Mouse (Mus musculus) retina, embryonic 14.5 days (tissue): ENCODE data around the gene Ubxn4.
"Not testable (repeated sequence)": the region's sequence is repeated elsewhere in the genome, so short reads cannot be mapped to it uniquely, and the experiment has no call there.

Source experiments
- DNase-seq: peaks from one replicate; pipeline ENCODE4 v3.0.0-alpha.2; 2015; ENCODE audit warnings: low spot score

Gene Ubxn4

DNA sequence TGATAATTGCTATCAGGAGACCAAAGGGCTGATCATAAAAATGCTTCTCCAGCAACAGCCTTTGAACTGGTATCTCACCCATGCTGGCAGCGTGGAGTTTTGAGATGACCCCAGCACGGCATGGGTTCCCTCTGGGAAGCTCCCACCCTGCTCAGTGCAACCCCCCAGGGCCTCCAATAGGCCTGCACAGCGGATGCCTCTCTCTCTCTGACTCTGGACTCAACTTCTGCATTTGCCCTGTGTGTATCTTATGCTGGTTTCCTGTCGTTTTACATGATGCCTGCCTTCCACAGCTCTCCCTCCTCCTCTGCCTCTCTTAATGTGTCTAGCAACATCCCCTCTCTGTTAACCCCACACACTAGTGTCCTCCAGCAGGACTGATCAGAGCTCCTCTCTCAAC lies 70.9 kb downstream of the Ubxn4 start:
- no peak for DNase-seq

DNA sequence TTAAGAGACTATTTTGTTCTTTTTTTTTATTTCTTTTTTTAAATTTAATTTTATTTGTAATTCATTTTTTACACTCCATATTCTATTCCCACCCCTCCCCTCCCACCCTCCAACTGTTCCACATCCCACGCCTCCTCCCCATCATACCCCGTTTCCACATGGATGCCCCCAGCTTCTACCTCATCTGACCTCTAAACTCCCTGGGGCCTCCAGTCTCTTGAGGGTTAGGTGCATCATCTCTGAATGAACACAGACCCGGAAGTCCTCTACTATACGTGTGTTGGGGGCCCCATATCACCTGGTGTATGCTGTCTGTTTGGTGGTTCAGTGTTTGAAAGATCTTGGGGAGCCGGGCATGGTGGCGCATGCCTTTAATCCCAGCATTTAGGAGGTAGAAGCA lies 75.5 kb downstream of the Ubxn4 start:
- not testable (repeated sequence) for DNase-seq

DNA sequence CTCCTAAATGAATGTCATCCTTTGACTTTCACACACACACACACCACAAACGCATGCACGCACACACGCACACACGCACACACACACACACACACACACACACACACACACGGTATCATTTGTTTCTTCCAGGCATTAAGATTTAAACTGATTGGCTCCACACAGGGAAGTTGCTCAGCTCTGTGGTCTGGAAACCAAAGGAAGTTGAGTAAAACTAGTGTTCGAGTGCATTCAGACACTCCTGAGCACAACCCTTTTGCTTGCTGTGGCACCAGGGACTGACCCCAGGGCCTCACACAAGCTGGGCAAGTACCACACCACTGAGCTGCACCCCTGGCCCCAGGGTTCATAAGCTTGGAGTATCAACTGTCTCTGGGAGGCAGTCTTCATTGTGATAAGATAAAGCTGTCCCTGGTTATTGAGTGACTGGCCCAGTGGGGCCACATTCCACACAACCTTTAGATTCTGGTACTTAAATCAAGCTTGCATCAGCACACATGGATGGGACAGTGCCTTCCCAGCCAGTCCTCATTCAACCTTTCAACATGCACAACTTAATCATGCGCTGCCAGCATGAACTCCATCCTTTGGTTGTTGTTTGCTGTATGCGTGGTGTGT lies 79.4 kb downstream of the Ubxn4 start:
- no peak for DNase-seq

DNA sequence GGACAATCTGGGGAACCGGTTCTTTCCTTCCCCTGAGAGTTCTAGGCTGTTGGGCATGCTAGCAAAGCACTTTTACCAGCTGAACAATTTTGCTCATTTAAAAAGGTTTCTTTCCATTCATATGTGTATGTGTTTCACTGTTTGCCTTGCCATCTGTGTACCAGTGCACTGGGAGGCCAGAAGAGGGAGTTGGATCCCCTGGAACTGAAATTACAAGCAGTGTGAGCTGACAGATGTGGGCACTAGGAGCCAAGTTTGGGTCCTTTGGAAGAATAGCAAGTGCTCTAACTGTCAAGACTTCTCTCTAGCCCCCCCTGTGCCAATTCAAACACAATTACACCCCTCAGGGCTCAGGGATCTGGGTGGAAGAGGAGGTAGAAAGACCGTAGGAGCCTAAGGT lies 81.0 kb downstream of the Ubxn4 start:
- DNase-seq, result no peak

DNA sequence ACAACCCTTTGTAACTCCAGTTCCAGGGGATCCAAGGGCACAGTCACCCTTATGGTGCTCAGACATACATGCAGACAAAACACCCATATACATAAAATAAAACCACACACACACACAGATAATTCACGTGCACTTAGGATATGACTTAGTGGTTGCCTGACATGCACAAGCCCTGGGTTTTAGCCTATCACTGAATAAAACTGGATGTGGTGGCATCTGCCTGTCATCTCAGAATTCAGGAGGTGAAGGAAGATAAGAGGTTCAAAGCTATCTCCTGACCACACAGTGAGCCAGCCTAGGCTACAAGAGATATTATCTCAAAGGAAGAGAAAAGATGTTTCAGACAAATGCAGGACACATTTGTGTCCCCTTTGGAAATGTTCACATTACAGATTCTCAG lies 83.4 kb downstream of the Ubxn4 start:
- DNase-seq, result no peak

DNA sequence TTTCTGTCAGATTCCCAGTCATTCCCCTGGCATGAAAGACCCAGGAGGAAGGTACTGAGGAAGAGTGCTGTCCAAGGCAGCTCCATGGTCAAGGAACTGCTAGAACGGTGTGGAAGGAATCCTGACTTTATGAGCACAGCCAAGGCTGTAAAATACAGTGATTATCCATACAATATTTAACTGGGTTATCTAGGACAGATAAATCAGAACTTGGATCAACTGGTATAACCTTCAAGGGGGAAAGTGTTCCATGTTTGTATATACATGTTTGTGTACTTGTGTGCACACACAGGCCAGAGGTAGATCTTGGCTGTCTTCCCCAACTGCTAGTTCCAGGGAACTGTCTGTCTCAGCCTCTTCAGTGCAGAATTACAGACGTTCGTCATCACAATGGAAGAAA lies 84.5 kb downstream of the Ubxn4 start, which contains the start of gene Lct:
Gene Lct (minus strand): TSS at position 101 of the 400 bp plus-strand sequence.
- DNase-seq, result no peak
